Mouse (Mus musculus): ENCODE results near the gene Eme1.
A peak's percentile ranks its signal among the peaks of the same experiment; 100 is the strongest.
"Not testable (repeated sequence)": the region's sequence is repeated elsewhere in the genome, so short reads cannot be mapped to it uniquely, and the experiment has no call there.

Gene Eme1

DNA sequence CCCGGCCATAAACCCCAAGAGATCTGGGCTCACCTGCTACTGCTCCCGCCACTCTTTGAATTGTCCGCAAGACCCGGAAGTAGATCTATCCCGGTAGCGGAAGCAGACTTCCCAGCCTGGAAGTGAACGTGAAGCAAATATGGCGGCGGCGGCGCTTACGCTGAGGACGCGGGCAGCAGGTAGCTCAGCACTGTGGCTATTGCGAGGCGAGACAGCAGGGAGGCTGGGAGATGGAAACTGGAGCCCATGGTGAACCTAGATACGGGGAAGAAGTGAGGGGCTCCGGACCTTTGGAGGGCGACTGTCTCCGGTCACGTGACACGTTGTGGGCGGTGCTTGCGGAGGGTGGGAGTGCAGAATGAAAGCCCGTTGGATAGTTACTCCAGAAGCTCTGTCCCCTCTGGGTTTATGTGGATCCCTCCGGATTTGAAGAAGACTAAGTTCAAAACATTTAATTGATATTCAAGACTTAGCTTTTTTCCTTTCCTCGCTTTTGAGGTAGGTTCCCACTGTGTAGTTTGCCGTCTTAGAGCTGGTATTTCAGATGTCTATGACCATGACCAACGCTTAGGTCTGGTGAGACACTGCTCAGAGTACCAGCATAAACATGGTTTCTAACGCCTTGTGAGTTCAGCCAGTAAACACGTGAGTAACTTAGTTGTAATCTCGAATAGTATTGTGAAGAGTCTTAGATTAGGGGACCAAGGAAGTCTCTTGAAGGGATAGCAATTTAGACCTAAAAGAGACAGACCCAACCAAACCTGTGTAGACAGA is at the start of gene Eme1, which contains the start of gene Mrpl27:
Gene Eme1 (minus strand): TSS at position 302 of the 774 bp plus-strand sequence.
Gene Mrpl27 (plus strand): TSS at position 105 of the 774 bp plus-strand sequence.
- peak; percentile 73 for DNase-seq (ENCODE audit: low spot score)

GRCm38 (mm10) chr11:94702216-94702610 is 48.4 kb upstream of the Eme1 start:
- DNase-seq (ENCODE audit: low spot score): no peak

- DNase-seq (ENCODE audit: low spot score): no peak
Measured at GRCm38 (mm10) chr11:94701401-94702215, 47.8 kb upstream of the Eme1 start.

DNA sequence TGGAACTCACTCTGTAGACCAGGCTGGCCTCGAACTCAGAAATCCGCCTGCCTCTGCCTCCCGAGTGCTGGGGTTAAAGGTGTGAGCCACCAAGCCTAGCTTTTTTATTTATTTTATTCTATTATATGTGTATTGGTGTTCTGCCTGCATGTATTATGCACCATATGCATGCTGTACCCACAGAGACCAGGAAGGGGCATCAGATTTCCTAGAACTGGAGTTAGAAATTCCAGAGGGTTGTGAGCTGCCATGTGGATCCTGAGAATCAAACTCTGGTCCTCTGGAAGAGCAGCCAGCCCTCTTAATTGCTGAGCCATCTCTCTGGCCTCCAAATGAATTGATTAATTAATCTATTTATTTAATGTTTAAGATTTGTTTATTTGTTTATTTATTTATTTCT is 45.6 kb upstream of the Eme1 start:
- DNase-seq (ENCODE audit: low spot score): no peak

DNA sequence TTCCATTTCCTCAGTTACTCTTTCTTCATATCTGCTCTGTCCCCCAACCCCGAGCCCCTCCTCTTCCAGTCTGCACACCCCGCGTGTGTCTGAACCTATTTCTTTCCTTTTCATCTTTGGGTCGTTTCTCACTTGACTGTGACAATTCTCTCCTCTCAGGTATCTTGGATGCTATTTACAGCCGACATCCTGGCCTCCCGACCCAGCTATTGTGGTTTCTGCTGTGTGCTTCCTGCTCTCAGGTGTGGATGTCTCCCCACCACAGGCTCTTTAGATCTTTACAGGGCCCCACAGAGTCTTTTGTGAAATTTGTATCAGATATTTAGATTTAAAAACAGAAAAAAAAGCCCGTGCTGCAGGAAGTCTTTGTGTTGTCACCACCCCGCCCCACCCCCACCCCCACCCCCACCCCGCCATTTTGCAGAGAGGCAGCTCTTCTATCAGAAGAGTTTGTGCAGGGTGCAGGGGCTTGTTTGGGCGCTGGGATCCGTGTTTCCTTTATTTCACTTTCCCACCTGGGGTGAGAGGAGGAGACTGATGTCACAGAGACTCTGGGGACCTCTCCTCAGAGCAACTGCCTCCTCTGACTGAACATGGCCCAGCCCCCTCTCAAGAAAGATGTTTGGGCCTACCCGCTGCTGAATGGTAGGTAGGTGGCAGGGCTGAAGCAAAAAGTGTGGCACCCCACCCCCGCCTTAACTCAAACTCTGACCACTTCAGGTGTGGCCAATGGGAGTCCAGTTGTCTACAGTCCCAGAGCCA is 44.1 kb upstream of the Eme1 start:
- no peak for DNase-seq (ENCODE audit: low spot score)

DNA sequence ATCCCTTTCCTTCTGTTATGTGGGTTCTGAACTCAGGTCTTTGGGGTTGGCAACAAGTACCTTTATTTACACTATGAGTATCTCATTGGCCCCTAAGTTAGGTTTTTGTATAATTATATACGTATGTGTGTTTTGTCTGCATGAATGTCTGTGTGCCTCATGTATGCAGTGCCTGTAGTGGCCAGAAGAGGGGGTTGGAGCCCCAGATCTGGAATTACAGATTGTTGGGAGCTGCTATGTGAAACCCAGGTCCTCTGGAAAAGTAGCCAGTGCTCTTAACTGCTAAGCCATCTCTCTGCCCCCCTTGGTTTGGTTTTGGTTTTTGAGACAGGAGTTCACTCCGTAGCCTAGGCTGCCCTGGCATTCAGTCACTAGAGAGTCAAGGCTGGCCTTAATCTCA is 43.4 kb upstream of the Eme1 start:
- DNase-seq (ENCODE audit: low spot score): no peak

- no peak for DNase-seq (ENCODE audit: low spot score)
Measured at GRCm38 (mm10) chr11:94695508-94695907, 41.7 kb upstream of the Eme1 start.

GRCm38 (mm10) chr11:94692502-94692901 is 38.7 kb upstream of the Eme1 start:
- DNase-seq (ENCODE audit: low spot score): not testable (repeated sequence)

GRCm38 (mm10) chr11:94687178-94687577 is 33.4 kb upstream of the Eme1 start:
- DNase-seq (ENCODE audit: low spot score): no peak

- no peak for DNase-seq (ENCODE audit: low spot score)
Measured at GRCm38 (mm10) chr11:94682427-94682826, 28.7 kb upstream of the Eme1 start.

- no peak for DNase-seq (ENCODE audit: low spot score)
Measured at GRCm38 (mm10) chr11:94681640-94682039, 27.9 kb upstream of the Eme1 start.

DNA sequence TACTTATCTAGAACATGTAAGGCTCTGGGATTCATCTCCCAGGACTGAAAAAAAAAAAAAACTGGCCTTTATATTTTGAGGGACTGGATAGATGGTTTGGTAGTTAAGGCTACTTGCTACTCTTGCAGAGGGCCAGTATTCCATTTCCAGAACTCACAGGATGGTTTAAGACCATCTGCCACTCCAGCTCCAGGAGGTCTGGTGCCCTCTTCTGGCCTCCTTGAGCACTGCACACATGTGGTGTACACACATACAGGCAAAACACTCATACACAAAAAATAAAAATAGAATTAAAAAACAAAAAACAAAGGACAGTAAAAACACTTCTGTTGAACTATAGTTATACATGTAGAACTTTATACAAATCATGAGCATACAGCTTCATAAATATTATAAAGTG is 26.9 kb upstream of the Eme1 start:
- no peak for DNase-seq (ENCODE audit: low spot score)

- no peak for DNase-seq (ENCODE audit: low spot score)
Measured at GRCm38 (mm10) chr11:94677607-94678145, 23.9 kb upstream of the Eme1 start.

DNA sequence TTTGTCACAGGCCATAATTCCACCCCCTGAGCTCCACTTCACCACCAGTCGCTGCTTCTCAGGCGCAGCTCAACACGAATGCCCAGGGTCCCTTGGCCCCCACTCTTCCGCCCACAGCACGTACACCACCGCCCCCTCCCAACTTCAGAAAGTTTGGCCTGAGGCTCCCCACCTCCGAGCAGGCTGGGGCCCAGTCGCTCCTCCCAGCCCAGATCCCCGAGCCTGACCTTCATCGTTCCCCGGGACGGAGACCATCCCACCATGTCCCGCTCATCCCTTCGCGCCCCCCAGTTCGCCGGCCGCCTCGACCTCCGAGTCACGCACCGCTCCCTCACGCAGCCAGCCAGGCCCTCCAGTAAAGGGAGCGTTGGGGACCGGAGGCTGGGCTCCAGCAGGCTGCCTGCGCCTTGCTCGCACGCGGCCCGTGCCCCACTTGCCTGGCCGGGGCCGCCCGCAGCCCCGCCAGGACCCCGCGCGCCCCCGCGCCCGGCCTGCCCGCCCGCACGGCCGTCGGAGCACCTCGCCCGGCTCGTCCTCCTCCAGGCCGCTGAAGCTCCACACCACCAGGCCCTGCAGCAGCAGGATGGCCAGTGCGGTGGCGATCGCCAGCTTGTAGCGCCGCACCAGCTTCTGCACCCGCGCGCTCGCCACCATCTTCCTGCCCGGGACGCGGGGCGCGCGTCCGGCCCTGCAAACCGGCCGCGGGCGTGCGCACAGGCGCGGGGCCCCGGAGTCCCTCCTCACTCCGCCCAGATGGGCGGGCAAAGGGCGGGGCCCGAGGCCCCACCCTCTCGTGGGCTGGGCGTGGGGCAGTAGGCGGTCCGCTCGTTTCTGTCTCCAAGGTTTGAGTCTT is 23.2 kb upstream of the Eme1 start, which contains the start of gene Xylt2:
Gene Xylt2 (minus strand): TSS at position 762 of the 853 bp plus-strand sequence.
- DNase-seq (ENCODE audit: low spot score): peak; percentile 80

DNA sequence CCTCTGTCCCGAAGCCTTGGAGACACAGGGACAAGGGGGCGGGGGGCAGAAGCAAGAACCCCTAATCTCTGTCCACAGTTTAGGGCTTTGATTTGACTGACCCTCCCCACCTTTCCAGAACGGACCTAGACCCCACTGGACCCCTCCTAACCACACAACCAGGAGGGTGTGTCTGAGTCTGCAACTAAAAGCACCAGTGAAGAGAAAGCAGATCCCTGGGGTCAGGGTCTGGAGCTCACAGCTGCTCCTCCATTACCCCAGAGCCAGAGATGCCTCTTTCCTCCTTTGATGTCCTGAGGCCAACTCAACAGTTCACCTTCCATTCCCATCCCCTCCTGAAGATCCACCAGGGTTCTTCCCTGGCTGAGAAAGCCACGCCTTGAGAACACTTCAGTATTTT is 22.5 kb upstream of the Eme1 start:
- no peak for DNase-seq (ENCODE audit: low spot score)

- no peak for DNase-seq (ENCODE audit: low spot score)
Measured at GRCm38 (mm10) chr11:94675446-94675845, 21.7 kb upstream of the Eme1 start.

GRCm38 (mm10) chr11:94674984-94675383 is 21.2 kb upstream of the Eme1 start:
- no peak for DNase-seq (ENCODE audit: low spot score)

DNA sequence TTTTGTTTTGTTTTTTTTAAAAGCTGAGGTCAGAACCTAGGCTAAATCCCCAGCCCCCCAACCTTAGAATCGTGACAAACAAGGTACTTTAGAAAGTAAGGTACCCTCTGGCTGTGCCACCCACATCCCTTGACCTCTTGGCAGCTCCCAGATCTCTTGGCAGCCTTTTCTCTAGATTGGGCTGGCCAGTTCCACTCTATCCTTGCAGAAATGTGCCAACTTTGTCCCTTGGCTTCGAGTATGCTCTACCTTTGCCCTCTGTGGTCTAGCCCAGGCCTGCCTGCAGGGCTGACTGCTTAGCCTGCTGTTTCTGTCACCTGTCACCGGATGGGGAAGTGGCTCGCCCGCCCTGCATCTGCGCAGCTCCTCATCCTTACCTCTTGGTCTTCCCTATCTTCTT is 11.5 kb upstream of the Eme1 start:
- DNase-seq (ENCODE audit: low spot score): no peak

DNA sequence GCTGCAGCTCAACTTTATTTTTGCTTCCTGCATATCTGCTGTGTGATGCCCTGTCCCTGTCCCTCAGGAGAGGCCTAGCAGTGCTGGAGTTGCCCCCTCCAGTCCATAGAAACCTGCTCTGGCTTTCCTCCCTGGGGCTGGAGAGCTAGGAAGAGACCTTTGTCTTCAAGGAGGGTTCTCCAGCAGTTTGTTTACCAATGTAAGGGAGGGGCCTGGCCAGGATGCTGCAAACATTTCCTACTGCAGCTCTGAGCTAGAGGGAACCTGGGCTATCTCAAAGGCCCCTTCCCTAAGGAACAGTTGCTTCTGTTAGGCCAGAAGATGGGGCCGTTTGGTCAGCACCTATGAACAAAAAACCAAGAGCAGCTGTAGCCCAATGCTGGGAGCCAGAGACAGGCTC is 7.6 kb upstream of the Eme1 start:
- no peak for DNase-seq (ENCODE audit: low spot score)

DNA sequence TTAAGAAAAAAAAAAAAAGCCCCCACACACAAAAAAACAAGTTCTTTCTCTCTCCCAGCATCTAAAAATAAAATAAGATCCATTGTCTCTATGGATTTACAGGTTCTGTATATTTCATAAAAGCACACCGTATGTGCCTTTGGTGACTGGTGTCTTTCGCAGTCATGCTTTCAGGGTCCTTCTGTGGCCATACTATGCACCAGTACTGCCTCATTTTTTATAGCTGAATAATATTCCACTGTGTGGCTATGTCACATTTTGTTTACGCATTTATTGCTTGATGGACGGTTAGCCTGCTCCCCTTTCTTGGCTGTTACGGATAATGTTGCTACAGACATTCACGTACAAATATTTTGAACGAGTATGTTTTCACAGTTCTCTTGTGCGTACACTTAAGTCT is 791 bp downstream of the Eme1 start:
- no peak for DNase-seq (ENCODE audit: low spot score)

DNA sequence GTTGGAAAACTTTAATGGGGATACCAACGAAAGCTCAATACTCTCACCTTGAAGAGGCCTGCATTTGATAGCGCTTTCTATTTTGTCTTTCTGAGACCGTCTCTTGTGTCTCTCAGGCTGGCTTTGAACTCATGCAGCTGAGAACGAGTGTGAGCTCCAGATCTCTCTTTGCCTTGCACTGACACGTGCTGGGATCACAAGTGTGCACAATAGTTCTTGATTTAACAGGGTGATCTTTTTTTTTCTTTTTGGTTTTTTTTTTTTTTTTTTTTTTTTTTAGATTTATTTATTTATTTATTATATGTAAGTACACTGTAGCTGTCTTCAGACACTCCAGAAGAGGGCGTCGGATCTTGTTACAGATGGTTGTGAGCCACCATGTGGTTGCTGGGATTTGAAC is 2.5 kb downstream of the Eme1 start:
- not testable (repeated sequence) for DNase-seq (ENCODE audit: low spot score)
